Mouse (Mus musculus) heart, adult 2 months (tissue): ENCODE results near the gene Mypn.

Experiments used
- CTCF ChIP-seq: fragments of 200-600 bp; IDR thresholded peaks from 2 replicates; pipeline ENCODE4 v1.8.1; 2022; ENCODE audit warnings: antibody characterized with exemption, mild to moderate bottlenecking, moderate library complexity
- EP300 ChIP-seq: fragments of 200-500 bp; IDR thresholded peaks from 2 replicates; pipeline ENCODE4 v1.6.1; 2011; ENCODE audit warnings: low read depth, low read length, control low read depth; ENCODE audit not compliant: insufficient read depth
- POLR2A ChIP-seq: fragments of 200-500 bp; IDR thresholded peaks from 2 replicates; pipeline ENCODE4 v1.6.1; 2011; ENCODE audit warnings: mild to moderate bottlenecking, low read depth, low read length, control low read depth; ENCODE audit not compliant: insufficient read depth

GRCm38 (mm10) chr10:63192276-63192675 lies 11.5 kb downstream of the Mypn start:
- TF ChIP-seq POLR2A = no peak
- TF ChIP-seq EP300 = no peak
- TF ChIP-seq CTCF = no peak
